Mouse (Mus musculus): ENCODE data around the gene Serpini2. TPM values are rescaled to one million over a fixed set of nuclear protein-coding genes. Genes with fewer than 3 reads are reported as not detected.
A peak's percentile ranks its signal among the peaks of the same experiment; 100 is the strongest.

The Serpini2 gene
- total RNA-seq, 2 experiments from 2014 or later, result not detected

- H3K4me3 ChIP-seq, result no peak overlapping the region
- DNase-seq (ENCODE audit: extremely low spot score in 1 of 2, low spot score in 2 of 2), result no peak
- intact Hi-C loops (cut with DNase I), result no loop called here
- no peak; the same call in 1 of the 2 replicates for TF ChIP-seq CTCF (IDR thresholded peaks at IDR 0.05)
- no peak overlapping the region for H3K27ac ChIP-seq
Measured at GRCm38 (mm10) chr3:75259356-75259755, 10.5 kb downstream of the Serpini2 start.

DNA sequence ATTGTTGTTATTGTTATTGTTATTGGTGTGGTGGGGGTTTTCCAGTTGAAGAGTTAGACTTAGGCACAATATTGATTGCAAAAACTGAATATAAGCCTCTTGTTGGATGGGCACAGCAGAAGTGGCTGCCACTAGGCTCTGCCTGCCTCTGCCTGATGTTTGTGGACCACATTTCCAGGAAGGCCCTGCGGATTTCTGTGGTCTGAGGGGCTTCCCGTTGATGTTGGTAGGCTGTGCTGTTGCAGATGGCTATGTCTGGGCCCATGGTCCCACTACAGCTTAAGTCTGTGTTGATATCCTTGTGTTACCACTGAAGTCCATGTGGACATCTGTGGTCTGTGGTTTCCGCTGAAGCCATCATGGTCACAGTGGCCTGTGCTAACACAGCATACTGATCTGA, 50.2 kb downstream of the Serpini2 start:
- TF ChIP-seq CTCF (IDR thresholded peaks at IDR 0.05), result no peak
- no peak overlapping the region for H3K4me3 ChIP-seq
- no peak for DNase-seq (ENCODE audit: extremely low spot score in 1 of 2, low spot score in 2 of 2)
- no peak overlapping the region for H3K27ac ChIP-seq
- intact Hi-C loops (cut with DNase I), result loop anchor here (1.0 to 5.0 kb wide), 4 partner anchors 299 to 783 kb away; no protein-coding TSS in a partner anchor

- H3K4me3 ChIP-seq, result no peak overlapping the region
- peak; percentile 57 to 65 for DNase-seq (ENCODE audit: extremely low spot score in 1 of 2, low spot score in 2 of 2)
- H3K27ac ChIP-seq, result no peak overlapping the region
- peak; percentile 71 for TF ChIP-seq CTCF (IDR thresholded peaks at IDR 0.05)
- intact Hi-C loops (cut with DNase I), result loop anchor here (1.0 to 5.0 kb wide), 3 partner anchors 299 to 783 kb away; no protein-coding TSS in a partner anchor
Measured at GRCm38 (mm10) chr3:75219211-75219610, 50.7 kb downstream of the Serpini2 start.

GRCm38 (mm10) chr3:75202808-75203503, 66.9 kb downstream of the Serpini2 start:
- Histone ChIP-seq H3K27ac (no peak overlapping the region), H3K4me3 (no peak overlapping the region)
- peak; percentile 75 for TF ChIP-seq CTCF (IDR thresholded peaks at IDR 0.05)
- intact Hi-C loops (cut with DNase I), result no loop called here
- peak; percentile 48 to 67 for DNase-seq (ENCODE audit: extremely low spot score in 1 of 2, low spot score in 2 of 2)

Other genes with a start within 250 kb of the Serpini2 start
- 1 to 10 TPM; 3.1 to 4.0 TPM for gene Zbbx, start 105.0 kb downstream of the Serpini2 start, total RNA-seq (2021)
- under 1 TPM in 1 of 2 experiments, not detected in 1; 0.30 TPM for gene Wdr49, start 212.1 kb upstream of the Serpini2 start, total RNA-seq (2021)

Measured in left cerebral cortex, adult 2 months (tissue).